ENCODE assay signal across 15 mouse cellular contexts in the genomic region with DNA sequence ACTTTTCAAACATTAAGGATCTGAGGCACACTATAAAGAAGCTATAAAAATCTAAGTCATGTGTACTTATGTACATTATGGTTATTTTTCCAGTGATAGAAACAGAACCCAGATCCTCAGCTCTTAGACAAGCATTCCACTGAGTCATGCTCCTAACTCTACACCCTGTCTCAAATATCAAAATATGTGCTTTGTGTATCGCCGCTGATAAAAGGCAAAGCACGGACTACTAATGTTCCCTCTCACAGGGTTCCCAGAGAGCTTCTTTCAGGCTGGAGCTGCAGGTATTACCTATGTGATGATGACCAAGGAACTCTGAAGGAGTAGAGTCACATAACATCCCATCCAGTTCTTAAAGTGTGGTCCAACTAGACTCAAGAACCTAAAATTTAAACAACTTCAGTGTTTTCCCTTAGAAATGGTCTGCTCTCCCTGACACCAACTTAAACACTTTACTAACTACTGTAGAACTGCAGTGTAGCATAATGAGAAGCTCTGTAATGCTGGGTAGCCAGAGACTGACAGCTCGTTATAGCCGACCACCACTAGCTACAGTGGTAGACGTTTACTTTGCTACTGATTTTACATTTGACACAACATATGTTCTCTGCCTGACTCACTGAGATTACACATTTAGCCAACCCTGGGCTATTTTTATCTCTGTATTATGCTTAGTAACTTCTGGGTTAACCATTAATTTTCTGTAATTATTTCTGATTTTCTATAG.
A peak's percentile ranks its signal among the peaks of the same experiment; 100 is the strongest.
DNase-seq lines count a peak whose midpoint lies in the region; ATAC-seq lines count a peak whose summit lies in the region.
"Had no signal": no experiment of that assay in that cellular context is flagged by ENCODE, and none has a peak within 500 bp of the region (broad histone marks: within the 10 kb centered on the region; RNA-seq: fewer than 3 reads in every experiment).

No protein-coding gene starts in this region.

- no peak overlapping the region for H3K9ac ChIP-seq in heart, embryonic 11.5 days (ENCODE audit: low read depth, low read length)
- H3K9ac ChIP-seq in liver, embryonic 11.5 days (ENCODE audit: low read depth, low read length) = no peak overlapping the region
- H3K9ac ChIP-seq in intestine, embryonic 16.5 days (ENCODE audit: low read depth, low read length) = no peak overlapping the region
- no peak overlapping the region for H3K9ac ChIP-seq in stomach, embryonic 15.5 days
- H3K9ac ChIP-seq: midbrain, embryonic 13.5 days had no signal

- no peak for DNase-seq in heart, adult 11 months
- no peak for DNase-seq in liver, embryonic 11.5 days (ENCODE audit: low spot score)
- no peak for DNase-seq in liver
- no peak for DNase-seq in right cerebral cortex, postnatal 25 days
- no peak for DNase-seq in adrenal gland, postnatal 14 days
- DNase-seq: adrenal gland, adult 2 months; cerebellum, adult 8-10 months; gastrocnemius, adult 2 months; kidney, postnatal 10 days; layer of hippocampus, postnatal 36 days; right cerebral cortex, postnatal 14 days had no signal

- no peaks in the 10 kb centered on the region for H3K9me3 ChIP-seq in heart, embryonic 11.5 days (replicated peaks; ENCODE audit: control insufficient read depth, low read length)
- no peaks in the 10 kb centered on the region for H3K9me3 ChIP-seq in liver, embryonic 11.5 days (ENCODE audit: control insufficient read depth, low read length)
- H3K9me3 ChIP-seq in intestine, embryonic 16.5 days (ENCODE audit: control insufficient read depth, low read length) = no peaks in the 10 kb centered on the region
- no peaks in the 10 kb centered on the region for H3K9me3 ChIP-seq in stomach, embryonic 15.5 days
- H3K9me3 ChIP-seq: midbrain, embryonic 13.5 days had no signal

- H3K36me3 ChIP-seq in heart, embryonic 11.5 days (ENCODE audit: control insufficient read depth, insufficient read depth, low read length) = peaks cover 8% of the 10 kb centered on the region
- no peaks in the 10 kb centered on the region for H3K36me3 ChIP-seq in liver, embryonic 11.5 days (ENCODE audit: control insufficient read depth, insufficient read depth, low read length)
- H3K36me3 ChIP-seq in intestine, embryonic 16.5 days (ENCODE audit: control insufficient read depth, insufficient read depth, low read length) = peaks cover 3% of the 10 kb centered on the region; the same call in 1 of the 2 replicates
- H3K36me3 ChIP-seq in stomach, embryonic 15.5 days = no peaks in the 10 kb centered on the region
- H3K36me3 ChIP-seq: midbrain, embryonic 13.5 days had no signal

- 54% methylated on average over 6 of the region's 6 CpGs for whole genome bisulfite sequencing in heart, embryonic 11.5 days (ENCODE audit: insufficient replicate concordance)
- 53% methylated on average over 6 of the region's 6 CpGs for WGBS in liver, embryonic 11.5 days
- 67% methylated on average over 6 of the region's 6 CpGs for WGBS in intestine, embryonic 16.5 days
- 50% methylated on average over 6 of the region's 6 CpGs for WGBS in stomach, embryonic 15.5 days

- no peaks in the 10 kb centered on the region for H3K27me3 ChIP-seq in heart, embryonic 11.5 days (ENCODE audit: control insufficient read depth, insufficient read depth, low read length)
- H3K27me3 ChIP-seq in liver, embryonic 11.5 days (replicated peaks; ENCODE audit: control insufficient read depth, insufficient read depth, low read length) = no peaks in the 10 kb centered on the region
- H3K27me3 ChIP-seq in intestine, embryonic 16.5 days (replicated peaks; ENCODE audit: control insufficient read depth, insufficient read depth, low read length) = no peaks in the 10 kb centered on the region
- H3K27me3 ChIP-seq in stomach, embryonic 15.5 days (replicated peaks) = no peaks in the 10 kb centered on the region
- H3K27me3 ChIP-seq: midbrain, embryonic 13.5 days had no signal

- peaks cover 15% of the 10 kb centered on the region for H3K4me1 ChIP-seq in heart, embryonic 11.5 days (ENCODE audit: control insufficient read depth, insufficient read depth, low read length)
- peaks cover 12% of the 10 kb centered on the region for H3K4me1 ChIP-seq in liver, embryonic 11.5 days (replicated peaks; ENCODE audit: control insufficient read depth, insufficient read depth, low read length)
- H3K4me1 ChIP-seq in intestine, embryonic 16.5 days (ENCODE audit: control insufficient read depth, insufficient read depth, low read length) = peaks cover 4% of the 10 kb centered on the region; the same call in 1 of the 2 replicates
- no peaks in the 10 kb centered on the region for H3K4me1 ChIP-seq in stomach, embryonic 15.5 days

- 0 out of 2 replicates have a peak overlapping the region, but pooled peaks have one; percentile 29 for H3K27ac ChIP-seq in heart, embryonic 11.5 days (ENCODE audit: low read depth, low read length)
- no peak overlapping the region for H3K27ac ChIP-seq in liver, embryonic 11.5 days (ENCODE audit: low read depth, low read length)
- H3K27ac ChIP-seq in intestine, embryonic 16.5 days (ENCODE audit: low read length) = no peak overlapping the region
- peak overlapping the region; percentile 41; the same call in 1 of the 2 replicates for H3K27ac ChIP-seq in stomach, embryonic 15.5 days
- H3K27ac ChIP-seq: gastrocnemius, adult 2 months; midbrain, embryonic 13.5 days had no signal

- no peak overlapping the region for H3K4me3 ChIP-seq in heart, embryonic 11.5 days (ENCODE audit: low read depth, low read length)
- no peak overlapping the region for H3K4me3 ChIP-seq in liver, embryonic 11.5 days (ENCODE audit: low read depth, low read length)
- H3K4me3 ChIP-seq in intestine, embryonic 16.5 days (ENCODE audit: low read length) = no peak overlapping the region
- H3K4me3 ChIP-seq in stomach, embryonic 15.5 days (replicated peaks) = no peak overlapping the region
- H3K4me3 ChIP-seq: gastrocnemius, adult 2 months; midbrain, embryonic 13.5 days had no signal

- ATAC-seq in heart, embryonic 11.5 days (replicated peaks; ENCODE audit: insufficient number of reproducible peaks, low FRiP score, low TSS enrichment) = no peak
- peak; percentile 53 for ATAC-seq in liver, embryonic 11.5 days (replicated peaks; ENCODE audit: low FRiP score)
- peak; percentile 30; the same call in 1 of the 2 replicates for ATAC-seq in intestine, embryonic 16.5 days
- peak; percentile 47 for ATAC-seq in stomach, embryonic 15.5 days (ENCODE audit: insufficient read depth, low FRiP score, low read depth)

- no peak overlapping the region for H3K4me2 ChIP-seq in heart, embryonic 11.5 days
- H3K4me2 ChIP-seq in liver, embryonic 11.5 days = peak overlapping the region; percentile 9; the same call in 1 of the 2 replicates
- no peak overlapping the region for H3K4me2 ChIP-seq in intestine, embryonic 16.5 days (ENCODE audit: low read depth, low read length)
- no peak overlapping the region for H3K4me2 ChIP-seq in stomach, embryonic 15.5 days
- H3K4me2 ChIP-seq: midbrain, embryonic 13.5 days had no signal

Comparison
In these comparisons a context has a peak if more than half of its experiments do, and no peak if none do; other contexts are left out.
1. H3K27ac ChIP-seq: peak in heart, embryonic 11.5 days (single experiment) and stomach, embryonic 15.5 days (single experiment); none in liver, embryonic 11.5 days (single experiment) and intestine, embryonic 16.5 days (single experiment).